Mouse (Mus musculus): ENCODE measurements at regions not wholly inside any gene's neighbourhood (a gene's known extent, or its start where the extent isn't known, plus 50 kb on each side); places are given as distances from the start of the nearest gene placed in this dataset.
"Not testable (repeated sequence)": the region's sequence is repeated elsewhere in the genome, so short reads cannot be mapped to it uniquely, and the experiment has no call there.

DNA sequence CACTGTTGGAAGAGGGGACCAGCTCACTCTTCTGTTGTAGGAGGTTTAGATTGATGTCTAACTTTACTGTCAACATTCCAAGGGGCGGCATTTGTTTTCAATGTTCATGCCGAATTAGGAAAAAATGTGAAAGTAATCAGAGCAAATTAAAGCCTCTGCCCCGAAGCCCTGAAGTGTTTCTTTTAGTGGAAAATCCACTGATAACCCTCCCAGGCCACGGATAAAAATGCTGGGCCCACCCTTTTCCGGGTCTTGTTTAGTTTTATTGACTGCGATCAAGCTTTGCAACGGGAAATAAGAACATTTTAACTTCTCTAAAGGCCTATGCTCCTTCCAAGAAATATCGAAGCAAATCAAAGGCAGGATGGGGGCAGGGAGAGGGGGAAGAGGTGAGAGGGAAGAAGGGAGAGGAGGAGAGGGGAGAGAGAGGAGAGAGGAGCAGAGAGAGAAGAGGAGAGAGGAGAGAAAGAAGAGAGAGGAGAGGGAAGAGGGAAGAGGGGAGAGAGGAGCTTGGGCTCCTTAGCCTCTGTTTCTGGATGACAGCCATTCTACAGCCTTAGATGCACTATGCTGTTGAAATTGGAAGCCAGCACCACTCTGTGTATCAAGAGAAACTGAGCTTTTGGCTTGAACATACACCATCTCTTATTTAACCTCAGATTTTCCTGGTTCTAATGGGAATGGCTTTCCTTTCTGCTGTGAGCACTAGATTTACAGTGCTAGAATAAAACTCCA is 140.3 kb upstream of the Palmd start:
- H3K4me3 ChIP-seq: no peak overlapping the region
- no peaks in the 10 kb centered on the region for H3K36me3 ChIP-seq
- no peaks in the 10 kb centered on the region for H3K27me3 ChIP-seq
- H3K4me1 ChIP-seq: no peaks in the 10 kb centered on the region
- H3K4me2 ChIP-seq (replicated peaks): no peak overlapping the region
- no peak overlapping the region for H3K27ac ChIP-seq
- 67% methylated on average over 8 of the region's 8 CpGs for WGBS
- H3K9me3 ChIP-seq (replicated peaks): no peaks in the 10 kb centered on the region
- ATAC-seq (ENCODE audit: low FRiP score): no peak
- H3K9ac ChIP-seq: no peak overlapping the region

DNA sequence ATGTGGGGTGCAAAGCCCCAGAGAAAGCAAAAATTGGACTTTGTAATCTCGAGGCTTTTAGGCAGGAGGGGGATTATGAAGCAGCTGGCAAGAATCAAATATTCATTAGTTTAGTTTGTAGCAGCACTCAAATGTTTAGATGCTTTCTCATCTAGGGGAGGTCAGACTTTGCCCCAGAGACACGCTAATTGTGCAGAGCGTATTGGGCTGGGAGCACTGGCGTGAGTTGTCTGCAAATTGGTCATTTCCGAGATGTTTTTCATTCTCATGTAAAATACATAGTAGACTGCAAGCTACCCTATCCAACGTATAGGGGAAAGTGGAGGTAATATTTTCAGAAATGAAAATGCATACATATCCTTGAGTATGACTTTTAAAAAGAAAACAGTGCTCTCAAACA is 139.2 kb upstream of the Palmd start:
- Histone ChIP-seq H3K9ac (no peak overlapping the region), H3K4me2 (replicated peaks) (no peak overlapping the region), H3K4me1 (no peaks in the 10 kb centered on the region), H3K4me3 (no peak overlapping the region), H3K9me3 (replicated peaks) (no peaks in the 10 kb centered on the region), H3K27ac (no peak overlapping the region), H3K36me3 (no peaks in the 10 kb centered on the region), H3K27me3 (no peaks in the 10 kb centered on the region)
- WGBS: 53% methylated on average over 6 of the region's 6 CpGs
- no peak for ATAC-seq (ENCODE audit: low FRiP score)

DNA sequence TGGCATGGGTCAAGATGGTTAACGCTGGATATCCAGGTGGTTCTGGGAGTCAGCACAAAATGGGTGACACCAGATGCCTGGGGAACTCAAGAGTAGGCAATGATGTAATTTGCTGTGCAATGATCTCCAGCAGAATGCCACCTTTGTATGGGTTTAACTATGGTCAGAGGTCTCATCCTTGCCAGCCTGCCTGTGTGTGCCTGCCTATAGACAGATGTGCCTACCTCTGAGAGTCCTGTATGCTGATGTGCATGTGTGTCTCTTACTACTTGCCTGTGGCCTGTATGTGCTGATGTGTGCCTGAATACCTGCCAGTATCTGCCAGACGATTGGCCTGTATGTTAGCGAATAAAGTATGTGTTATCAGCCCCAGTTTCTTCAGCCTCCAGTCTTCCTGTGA is 138.6 kb upstream of the Palmd start:
- H3K4me2 ChIP-seq (replicated peaks): no peak overlapping the region
- H3K36me3 ChIP-seq: no peaks in the 10 kb centered on the region
- H3K27me3 ChIP-seq: no peaks in the 10 kb centered on the region
- no peak overlapping the region for H3K9ac ChIP-seq
- WGBS: 95% methylated on average over 3 of the region's 3 CpGs
- no peak overlapping the region for H3K27ac ChIP-seq
- no peak overlapping the region for H3K4me3 ChIP-seq
- no peak for ATAC-seq (ENCODE audit: low FRiP score)
- H3K4me1 ChIP-seq: no peaks in the 10 kb centered on the region
- no peaks in the 10 kb centered on the region for H3K9me3 ChIP-seq (replicated peaks)

DNA sequence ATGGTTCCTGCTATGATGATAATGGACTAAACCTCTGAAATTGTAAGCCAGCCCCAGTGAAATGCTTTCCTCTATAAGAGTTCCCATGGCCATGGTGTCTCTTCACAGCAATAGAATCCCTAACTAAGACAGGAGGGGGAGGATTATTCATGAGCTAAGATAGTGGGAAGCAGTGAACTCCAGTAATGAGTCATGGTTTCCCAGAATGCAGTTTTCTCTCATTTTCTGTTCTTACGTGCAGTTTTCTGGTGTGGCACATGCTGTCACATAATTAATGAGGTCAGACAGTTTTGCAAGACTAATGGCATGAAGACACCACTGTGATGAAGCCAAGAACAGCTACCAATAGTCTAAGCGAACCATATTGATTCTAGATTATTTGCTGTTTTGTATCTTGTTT is 118.9 kb upstream of the Palmd start:
- no peaks in the 10 kb centered on the region for H3K36me3 ChIP-seq
- H3K27me3 ChIP-seq: no peaks in the 10 kb centered on the region
- no peak overlapping the region for H3K4me3 ChIP-seq
- H3K4me1 ChIP-seq: no peaks in the 10 kb centered on the region
- H3K4me2 ChIP-seq (replicated peaks): no peak overlapping the region
- 83% methylated on average over 2 of the region's 2 CpGs for WGBS
- no peak overlapping the region for H3K27ac ChIP-seq
- no peak overlapping the region for H3K9ac ChIP-seq
- no peak for ATAC-seq (ENCODE audit: low FRiP score)
- no peaks in the 10 kb centered on the region for H3K9me3 ChIP-seq (replicated peaks)

DNA sequence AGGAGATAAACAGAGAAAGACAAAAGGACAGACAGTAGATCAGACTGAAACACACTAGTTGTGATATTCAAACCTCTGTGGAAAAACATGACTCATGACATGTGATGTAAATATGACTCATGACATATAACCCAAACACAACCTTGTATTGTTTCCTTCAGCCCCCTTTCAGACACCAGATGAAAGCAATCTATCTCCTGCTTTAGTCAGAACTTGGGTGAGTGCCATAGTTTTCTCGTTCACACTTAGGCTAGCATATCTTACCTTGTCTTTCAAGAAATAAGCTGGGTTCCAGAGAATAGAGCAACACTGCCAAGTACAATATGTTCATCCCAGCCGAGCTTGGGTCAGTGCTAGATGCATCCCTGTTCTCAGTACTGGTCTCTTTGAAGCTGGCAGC is 107.9 kb upstream of the Palmd start:
- WGBS: 82% methylated on average over 2 of the region's 2 CpGs
- no peak for ATAC-seq (ENCODE audit: low FRiP score)
- H3K4me3 ChIP-seq: no peak overlapping the region

DNA sequence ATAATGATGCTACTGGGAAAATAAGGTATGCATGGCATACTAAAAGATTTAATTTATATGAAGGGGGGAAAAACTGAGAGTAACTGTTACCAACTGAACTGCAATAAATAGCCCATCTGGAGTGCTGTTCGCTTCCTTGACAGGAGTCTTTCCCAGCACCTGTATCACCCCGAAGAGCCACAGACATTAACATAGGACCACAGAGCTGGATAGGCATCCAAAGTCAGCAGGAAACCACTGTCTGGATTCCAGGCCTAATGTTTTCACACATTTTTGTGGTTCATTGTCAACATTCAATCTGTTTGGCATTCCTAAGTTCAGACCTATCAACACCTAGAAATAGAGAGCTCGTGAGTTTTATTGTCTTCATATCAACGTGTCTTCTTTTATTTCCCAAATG is 104.6 kb upstream of the Palmd start:
- no peak overlapping the region for H3K9ac ChIP-seq
- ATAC-seq (ENCODE audit: low FRiP score): no peak
- WGBS: 79% methylated on average over 4 of the region's 4 CpGs
- H3K4me3 ChIP-seq: no peak overlapping the region
- no peaks in the 10 kb centered on the region for H3K27me3 ChIP-seq
- H3K4me1 ChIP-seq: no peaks in the 10 kb centered on the region
- no peak overlapping the region for H3K27ac ChIP-seq
- no peaks in the 10 kb centered on the region for H3K36me3 ChIP-seq
- no peak overlapping the region for H3K4me2 ChIP-seq (replicated peaks)
- no peaks in the 10 kb centered on the region for H3K9me3 ChIP-seq (replicated peaks)

More for the DNA sequence above, 107.9 kb upstream of the Palmd start:
- no peak overlapping the region for H3K4me2 ChIP-seq (replicated peaks)
- H3K27me3 ChIP-seq: no peaks in the 10 kb centered on the region
- H3K9me3 ChIP-seq (replicated peaks): no peaks in the 10 kb centered on the region
- H3K36me3 ChIP-seq: no peaks in the 10 kb centered on the region
- no peak overlapping the region for H3K27ac ChIP-seq
- H3K4me1 ChIP-seq: no peaks in the 10 kb centered on the region
- H3K9ac ChIP-seq: no peak overlapping the region

DNA sequence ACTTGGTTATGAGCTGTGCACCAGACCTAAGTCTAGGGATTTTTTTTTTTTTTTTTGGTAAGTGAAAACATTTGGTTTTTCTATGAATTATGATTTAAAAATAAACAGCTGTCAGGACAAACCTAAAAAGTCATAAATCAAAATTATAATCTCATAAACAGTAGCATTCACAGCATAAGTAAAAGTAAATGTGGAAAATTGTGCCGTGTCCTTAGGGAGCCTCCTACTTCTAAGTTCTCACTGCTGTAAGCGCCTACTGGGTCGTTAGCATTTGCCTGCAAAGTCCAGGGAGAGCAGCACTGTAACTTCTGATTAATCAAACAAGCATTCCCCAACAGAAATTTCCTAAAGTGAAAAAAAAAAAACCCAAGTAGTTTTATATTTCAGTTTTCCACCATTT is 104.2 kb upstream of the Palmd start:
- Histone ChIP-seq H3K4me2 (replicated peaks) (no peak overlapping the region), H3K4me3 (no peak overlapping the region), H3K9ac (no peak overlapping the region), H3K27ac (no peak overlapping the region), H3K27me3 (no peaks in the 10 kb centered on the region), H3K36me3 (no peaks in the 10 kb centered on the region), H3K9me3 (replicated peaks) (no peaks in the 10 kb centered on the region), H3K4me1 (no peaks in the 10 kb centered on the region)
- no peak for ATAC-seq (ENCODE audit: low FRiP score)
- WGBS: 78% methylated on average over 3 of the region's 3 CpGs

DNA sequence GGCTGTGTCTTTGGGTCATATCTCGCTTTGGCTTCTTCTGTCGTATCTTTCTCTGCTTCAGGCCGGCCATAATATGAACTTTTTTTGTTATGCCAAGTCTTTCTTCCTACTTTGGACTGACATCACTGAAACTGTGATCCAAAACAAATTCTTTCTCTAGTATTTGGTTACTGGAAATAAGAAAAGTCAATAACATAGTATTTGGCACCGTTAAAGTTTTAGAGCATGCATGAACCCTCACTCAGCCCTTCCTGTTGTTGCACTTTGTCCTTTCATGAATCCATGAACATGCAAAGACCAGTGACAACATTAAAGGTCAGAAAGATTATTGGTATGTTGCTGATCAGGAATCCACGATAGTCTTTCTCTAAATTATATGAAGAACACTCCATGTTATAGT is 103.1 kb upstream of the Palmd start:
- H3K4me3 ChIP-seq: no peak overlapping the region
- no peaks in the 10 kb centered on the region for H3K27me3 ChIP-seq
- WGBS: 94% methylated on average over 5 of the region's 5 CpGs
- H3K36me3 ChIP-seq: no peaks in the 10 kb centered on the region
- no peaks in the 10 kb centered on the region for H3K9me3 ChIP-seq (replicated peaks)
- H3K4me1 ChIP-seq: no peaks in the 10 kb centered on the region
- H3K4me2 ChIP-seq (replicated peaks): no peak overlapping the region
- no peak overlapping the region for H3K27ac ChIP-seq
- no peak overlapping the region for H3K9ac ChIP-seq
- no peak for ATAC-seq (ENCODE audit: low FRiP score)

DNA sequence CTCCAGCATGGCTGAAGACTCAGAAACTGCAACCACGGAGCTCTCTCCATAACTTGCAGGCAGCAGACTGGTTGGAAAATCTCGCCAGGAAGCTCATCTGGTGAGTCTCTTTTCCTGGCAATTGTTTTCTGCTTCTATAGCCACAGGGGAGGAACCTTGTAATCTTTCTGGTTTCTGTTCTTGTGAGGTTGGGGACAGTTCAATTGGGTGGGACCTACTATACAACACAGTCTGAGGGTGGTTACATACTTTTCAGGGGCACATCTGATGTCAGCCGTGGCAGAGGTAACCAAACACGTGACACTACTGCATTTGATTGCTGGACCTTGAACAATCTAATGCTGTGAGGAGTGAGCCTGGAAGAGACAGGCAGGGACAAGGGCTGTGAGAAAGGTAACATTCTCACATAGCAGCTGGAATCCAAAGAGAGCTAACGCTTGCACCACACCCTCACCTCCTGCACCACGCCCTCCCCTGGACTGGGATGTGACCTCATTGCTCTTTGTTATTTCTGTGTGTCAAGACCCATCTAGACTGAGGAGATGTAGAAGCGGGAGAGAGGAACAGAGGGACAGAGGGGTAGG is 98.8 kb upstream of the Palmd start:
- Histone ChIP-seq H3K9ac (no peak overlapping the region), H3K4me3 (no peak overlapping the region), H3K4me2 (replicated peaks) (no peak overlapping the region), H3K9me3 (replicated peaks) (no peaks in the 10 kb centered on the region), H3K27me3 (no peaks in the 10 kb centered on the region), H3K36me3 (no peaks in the 10 kb centered on the region), H3K4me1 (no peaks in the 10 kb centered on the region), H3K27ac (no peak overlapping the region)
- ATAC-seq (ENCODE audit: low FRiP score): no peak
- WGBS: 81% methylated on average over 7 of the region's 7 CpGs

DNA sequence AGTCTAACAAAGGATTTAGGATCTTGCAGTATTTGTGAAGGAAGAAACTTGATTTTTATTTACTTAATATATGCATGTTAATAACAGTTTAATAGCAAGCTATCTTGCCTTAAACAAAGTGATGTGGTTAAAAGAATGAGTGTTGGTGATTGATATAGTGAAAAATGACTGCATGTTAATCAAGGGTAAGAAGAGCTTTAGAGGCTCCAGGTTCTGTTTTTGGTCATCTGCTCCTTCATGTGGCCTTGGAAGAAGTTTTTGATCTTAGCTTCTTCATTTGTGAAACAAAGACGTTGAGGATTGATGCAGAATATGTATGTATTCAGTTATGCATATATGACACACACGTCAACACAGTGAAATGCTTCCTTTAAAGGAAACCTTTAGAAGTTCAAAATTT is 97.1 kb upstream of the Palmd start:
- Histone ChIP-seq H3K9me3 (replicated peaks) (no peaks in the 10 kb centered on the region), H3K9ac (no peak overlapping the region), H3K36me3 (no peaks in the 10 kb centered on the region), H3K27ac (no peak overlapping the region), H3K4me3 (no peak overlapping the region), H3K27me3 (no peaks in the 10 kb centered on the region), H3K4me2 (replicated peaks) (no peak overlapping the region), H3K4me1 (no peaks in the 10 kb centered on the region)
- 89% methylated on average over 2 of the region's 2 CpGs for WGBS
- no peak for ATAC-seq (ENCODE audit: low FRiP score)

DNA sequence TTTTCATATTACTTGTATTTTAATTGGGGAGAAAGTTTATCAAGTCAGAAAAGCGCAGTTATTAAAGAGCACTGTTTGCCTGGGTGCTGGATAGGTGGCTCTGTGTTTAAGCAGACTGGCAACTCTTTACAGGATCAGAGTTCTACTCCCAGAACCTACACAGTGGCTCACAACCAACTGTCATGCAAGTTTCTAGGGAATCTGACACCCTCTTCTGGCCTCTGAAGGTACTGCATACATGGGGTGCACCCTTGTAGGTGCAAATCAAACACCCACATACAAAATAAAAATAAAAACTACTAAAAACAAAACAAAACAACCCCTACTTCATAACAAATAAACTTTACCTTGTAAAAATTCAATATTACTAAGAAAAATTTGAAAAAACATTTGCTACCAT is 93.0 kb upstream of the Palmd start:
- Histone ChIP-seq H3K4me3 (no peak overlapping the region), H3K4me2 (replicated peaks) (no peak overlapping the region), H3K4me1 (no peaks in the 10 kb centered on the region), H3K36me3 (no peaks in the 10 kb centered on the region), H3K9me3 (replicated peaks) (no peaks in the 10 kb centered on the region), H3K27me3 (no peaks in the 10 kb centered on the region), H3K27ac (no peak overlapping the region), H3K9ac (no peak overlapping the region)
- no peak for ATAC-seq (ENCODE audit: low FRiP score)
- 63% methylated on average over 1 of the region's 1 CpGs for WGBS

DNA sequence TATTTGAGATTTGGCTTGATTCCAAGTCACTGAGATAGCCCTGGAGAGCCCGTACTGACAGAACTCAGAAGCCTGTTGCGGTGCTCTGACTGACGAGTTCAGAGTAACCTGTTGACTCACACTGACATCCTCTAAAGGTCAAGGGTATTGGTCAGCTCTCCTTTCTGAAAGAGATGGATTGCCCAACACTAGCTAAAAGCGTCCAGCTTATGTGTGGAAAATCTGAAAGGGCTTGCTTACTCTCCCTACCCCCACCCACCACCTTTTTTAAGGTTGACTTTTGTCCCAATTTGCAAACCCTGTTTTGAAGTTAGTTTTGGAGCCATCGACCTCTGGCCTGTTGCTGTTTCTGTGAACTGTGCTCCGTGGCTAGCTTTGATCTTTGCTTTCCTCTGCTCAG is 92.4 kb upstream of the Palmd start:
- H3K27me3 ChIP-seq: no peaks in the 10 kb centered on the region
- ATAC-seq (ENCODE audit: low FRiP score): no peak
- no peak overlapping the region for H3K9ac ChIP-seq
- H3K4me1 ChIP-seq: no peaks in the 10 kb centered on the region
- no peaks in the 10 kb centered on the region for H3K9me3 ChIP-seq (replicated peaks)
- H3K36me3 ChIP-seq: no peaks in the 10 kb centered on the region
- H3K4me2 ChIP-seq (replicated peaks): no peak overlapping the region
- WGBS: 69% methylated on average over 6 of the region's 6 CpGs
- no peak overlapping the region for H3K27ac ChIP-seq
- H3K4me3 ChIP-seq: no peak overlapping the region

DNA sequence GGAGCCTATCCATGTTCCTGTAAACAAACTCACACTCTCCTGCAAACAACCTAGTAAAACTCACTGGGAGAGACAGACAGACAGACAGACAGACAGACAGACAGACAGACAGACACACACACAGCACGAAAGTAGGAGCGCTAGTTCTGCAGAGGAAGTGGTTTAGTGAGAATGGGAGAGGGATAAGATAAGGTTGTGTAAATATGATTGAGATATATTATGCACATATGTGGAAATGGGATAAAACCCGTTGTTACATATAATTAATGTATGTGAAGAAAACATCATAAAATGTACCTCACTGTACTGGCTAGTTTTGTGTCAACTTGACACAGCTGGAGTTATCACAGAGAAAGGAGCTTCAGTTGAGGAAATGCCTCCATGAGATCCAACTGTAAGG is 85.9 kb upstream of the Palmd start:
- not testable (repeated sequence) for H3K36me3 ChIP-seq; H3K9me3 ChIP-seq (replicated peaks); ATAC-seq (ENCODE audit: low FRiP score); H3K4me1 ChIP-seq; H3K4me3 ChIP-seq; H3K9ac ChIP-seq; H3K27ac ChIP-seq; H3K4me2 ChIP-seq (replicated peaks); H3K27me3 ChIP-seq
- WGBS: 95% methylated on average over 3 of the region's 3 CpGs
